Mouse (Mus musculus) 3T3-L1 (cell line): ENCODE measurements around the gene Rgma.

Experiments used
- DNase-seq: peaks from one replicate; pipeline ENCODE4 v3.0.0-alpha.2; 2015; ENCODE audit warnings: low read depth, low spot score

The Rgma gene

GRCm38 (mm10) chr7:73433637-73434335 lies 58.5 kb downstream of the Rgma start:
- no peak for DNase-seq

GRCm38 (mm10) chr7:73434336-73434677 lies 59.0 kb downstream of the Rgma start:
- no peak for DNase-seq

- DNase-seq: no peak
Observed at GRCm38 (mm10) chr7:73435685-73436084, 60.4 kb downstream of the Rgma start.

GRCm38 (mm10) chr7:73441802-73442201 lies 66.5 kb downstream of the Rgma start:
- DNase-seq: no peak

- no peak for DNase-seq
Observed at GRCm38 (mm10) chr7:73442246-73442645, 66.9 kb downstream of the Rgma start.

- no peak for DNase-seq
Observed at GRCm38 (mm10) chr7:73451594-73451993, 76.3 kb downstream of the Rgma start.

- peak; percentile 17 for DNase-seq
Observed at GRCm38 (mm10) chr7:73452187-73452808, 77.0 kb downstream of the Rgma start.

GRCm38 (mm10) chr7:73454113-73454512 lies 78.8 kb downstream of the Rgma start:
- DNase-seq: no peak

- DNase-seq: peak; percentile 20
Observed at GRCm38 (mm10) chr7:73463546-73463945, 88.2 kb downstream of the Rgma start.

GRCm38 (mm10) chr7:73467741-73468140 lies 92.4 kb downstream of the Rgma start:
- no peak for DNase-seq
